Mouse (Mus musculus): ENCODE data around the gene Wdr54. TPM values are rescaled to one million over a fixed set of nuclear protein-coding genes. Genes with fewer than 3 reads are reported as not detected.

Gene Wdr54
- polyA plus RNA-seq, 1 experiment from 2014 or later, result 21.1 TPM

GRCm38 (mm10) chr6:83180605-83181004 lies 24.4 kb upstream of the Wdr54 start:
- H3K27ac ChIP-seq (ENCODE audit: low read depth, low read length), result no peak overlapping the region
- H3K36me3 ChIP-seq (ENCODE audit: control insufficient read depth, insufficient read depth, low read length), result peaks cover 15% of the 10 kb centered on the region
- no peak for ATAC-seq
- peaks cover 21% of the 10 kb centered on the region for H3K4me1 ChIP-seq (ENCODE audit: control insufficient read depth, insufficient read depth, low read depth, low read length)
- H3K27me3 ChIP-seq (replicated peaks; ENCODE audit: control insufficient read depth, insufficient read depth, low read length), result no peaks in the 10 kb centered on the region
- peak overlapping the region; percentile 74 for H3K4me2 ChIP-seq (ENCODE audit: low read length)
- peak overlapping the region; percentile 59; the same call in 1 of the 2 replicates for H3K4me3 ChIP-seq (ENCODE audit: low read length)
- no peak overlapping the region for H3K9ac ChIP-seq (ENCODE audit: low read depth, low read length)
- 83% methylated on average over 6 of the region's 6 CpGs for WGBS
- no peaks in the 10 kb centered on the region for H3K9me3 ChIP-seq (ENCODE audit: control insufficient read depth, low read length)

GRCm38 (mm10) chr6:83179390-83180117 lies 23.4 kb upstream of the Wdr54 start:
- H3K4me2 ChIP-seq (ENCODE audit: low read length), result peak overlapping the region; percentile 74
- ATAC-seq, result peak; percentile 90
- WGBS, result 14% methylated on average over 12 of the region's 12 CpGs
- H3K9me3 ChIP-seq (ENCODE audit: control insufficient read depth, low read length), result no peaks in the 10 kb centered on the region
- H3K36me3 ChIP-seq (ENCODE audit: control insufficient read depth, insufficient read depth, low read length), result peaks cover 15% of the 10 kb centered on the region
- H3K4me3 ChIP-seq (ENCODE audit: low read length), result peak overlapping the region; percentile 59
- no peaks in the 10 kb centered on the region for H3K27me3 ChIP-seq (replicated peaks; ENCODE audit: control insufficient read depth, insufficient read depth, low read length)
- peaks cover 15% of the 10 kb centered on the region for H3K4me1 ChIP-seq (ENCODE audit: control insufficient read depth, insufficient read depth, low read depth, low read length)
- H3K9ac ChIP-seq (ENCODE audit: low read depth, low read length), result peak overlapping the region; percentile 78
- H3K27ac ChIP-seq (ENCODE audit: low read depth, low read length), result peak overlapping the region; percentile 40; the same call in 1 of the 2 replicates

- Histone ChIP-seq H3K4me2 (ENCODE audit: low read length) (no peak overlapping the region), H3K4me1 (ENCODE audit: control insufficient read depth, insufficient read depth, low read depth, low read length) (peaks cover 29% of the 10 kb centered on the region), H3K27me3 (replicated peaks; ENCODE audit: control insufficient read depth, insufficient read depth, low read length) (no peaks in the 10 kb centered on the region), H3K4me3 (ENCODE audit: low read length) (no peak overlapping the region), H3K9ac (ENCODE audit: low read depth, low read length) (no peak overlapping the region), H3K36me3 (ENCODE audit: control insufficient read depth, insufficient read depth, low read length) (no peaks in the 10 kb centered on the region), H3K27ac (ENCODE audit: low read depth, low read length) (no peak overlapping the region), H3K9me3 (ENCODE audit: control insufficient read depth, low read length) (no peaks in the 10 kb centered on the region)
- no peak for ATAC-seq
- WGBS, result 78% methylated on average over 8 of the region's 8 CpGs
Observed at GRCm38 (mm10) chr6:83175996-83176395, 19.8 kb upstream of the Wdr54 start.

- H3K4me3 ChIP-seq (ENCODE audit: low read length), result peak overlapping the region; percentile 43
- H3K4me1 ChIP-seq (ENCODE audit: control insufficient read depth, insufficient read depth, low read depth, low read length), result peaks cover 29% of the 10 kb centered on the region
Observed at GRCm38 (mm10) chr6:83172240-83172920, 16.2 kb upstream of the Wdr54 start.

GRCm38 (mm10) chr6:83171063-83171462 lies 14.9 kb upstream of the Wdr54 start:
- H3K4me2 ChIP-seq (ENCODE audit: low read length), result peak overlapping the region; percentile 59
- no peak for ATAC-seq
- peaks cover 36% of the 10 kb centered on the region for H3K4me1 ChIP-seq (ENCODE audit: control insufficient read depth, insufficient read depth, low read depth, low read length)
- peak overlapping the region; percentile 59 for H3K9ac ChIP-seq (ENCODE audit: low read depth, low read length)
- H3K9me3 ChIP-seq (ENCODE audit: control insufficient read depth, low read length), result no peaks in the 10 kb centered on the region
- H3K36me3 ChIP-seq (ENCODE audit: control insufficient read depth, insufficient read depth, low read length), result no peaks in the 10 kb centered on the region
- peak overlapping the region; percentile 43 for H3K4me3 ChIP-seq (ENCODE audit: low read length)
- no peaks in the 10 kb centered on the region for H3K27me3 ChIP-seq (replicated peaks; ENCODE audit: control insufficient read depth, insufficient read depth, low read length)
- 76% methylated on average over 5 of the region's 5 CpGs for WGBS
- H3K27ac ChIP-seq (ENCODE audit: low read depth, low read length), result 0 out of 2 replicates have a peak overlapping the region, but pooled peaks have one; percentile 51

More at GRCm38 (mm10) chr6:83172240-83172920, 16.2 kb upstream of the Wdr54 start:
- H3K9ac ChIP-seq (ENCODE audit: low read depth, low read length), result peak overlapping the region; percentile 59
- peak overlapping the region; percentile 59 for H3K4me2 ChIP-seq (ENCODE audit: low read length)
- 41% methylated on average over 9 of the region's 9 CpGs for WGBS
- H3K27me3 ChIP-seq (replicated peaks; ENCODE audit: control insufficient read depth, insufficient read depth, low read length), result no peaks in the 10 kb centered on the region
- peak; percentile 86 for ATAC-seq
- peak overlapping the region; percentile 79 for H3K27ac ChIP-seq (ENCODE audit: low read depth, low read length)
- H3K36me3 ChIP-seq (ENCODE audit: control insufficient read depth, insufficient read depth, low read length), result no peaks in the 10 kb centered on the region
- H3K9me3 ChIP-seq (ENCODE audit: control insufficient read depth, low read length), result no peaks in the 10 kb centered on the region

- Histone ChIP-seq H3K27me3 (replicated peaks; ENCODE audit: control insufficient read depth, insufficient read depth, low read length) (no peaks in the 10 kb centered on the region), H3K4me3 (ENCODE audit: low read length) (no peak overlapping the region), H3K27ac (ENCODE audit: low read depth, low read length) (no peak overlapping the region), H3K4me1 (ENCODE audit: control insufficient read depth, insufficient read depth, low read depth, low read length) (peaks cover 40% of the 10 kb centered on the region), H3K9ac (ENCODE audit: low read depth, low read length) (no peak overlapping the region), H3K36me3 (ENCODE audit: control insufficient read depth, insufficient read depth, low read length) (no peaks in the 10 kb centered on the region), H3K4me2 (ENCODE audit: low read length) (no peak overlapping the region), H3K9me3 (ENCODE audit: control insufficient read depth, low read length) (no peaks in the 10 kb centered on the region)
- WGBS, result 82% methylated on average over 5 of the region's 5 CpGs
- ATAC-seq, result no peak
Observed at GRCm38 (mm10) chr6:83169872-83170271, 13.7 kb upstream of the Wdr54 start.

GRCm38 (mm10) chr6:83166243-83166630 lies 10.0 kb upstream of the Wdr54 start:
- Histone ChIP-seq H3K4me1 (ENCODE audit: control insufficient read depth, insufficient read depth, low read depth, low read length) (peaks cover 45% of the 10 kb centered on the region), H3K36me3 (ENCODE audit: control insufficient read depth, insufficient read depth, low read length) (no peaks in the 10 kb centered on the region), H3K27ac (ENCODE audit: low read depth, low read length) (peak overlapping the region; percentile 96), H3K9me3 (ENCODE audit: control insufficient read depth, low read length) (no peaks in the 10 kb centered on the region), H3K4me2 (ENCODE audit: low read length) (peak overlapping the region; percentile 75), H3K27me3 (replicated peaks; ENCODE audit: control insufficient read depth, insufficient read depth, low read length) (peaks cover 17% of the 10 kb centered on the region), H3K4me3 (ENCODE audit: low read length) (peak overlapping the region; percentile 88), H3K9ac (ENCODE audit: low read depth, low read length) (peak overlapping the region; percentile 94)
- 0% methylated on average over 12 of the region's 12 CpGs for WGBS
- no peak; the same call in 1 of the 2 replicates for ATAC-seq

- Histone ChIP-seq H3K9me3 (ENCODE audit: control insufficient read depth, low read length) (no peaks in the 10 kb centered on the region), H3K4me1 (ENCODE audit: control insufficient read depth, insufficient read depth, low read depth, low read length) (peaks cover 39% of the 10 kb centered on the region), H3K27ac (ENCODE audit: low read depth, low read length) (peak within 1 kb of the TSS; percentile 96), H3K4me3 (ENCODE audit: low read length) (peak within 1 kb of the TSS; percentile 88), H3K4me2 (ENCODE audit: low read length) (peak within 1 kb of the TSS; percentile 75), H3K9ac (ENCODE audit: low read depth, low read length) (peak within 1 kb of the TSS; percentile 94), H3K27me3 (replicated peaks; ENCODE audit: control insufficient read depth, insufficient read depth, low read length) (peaks cover 22% of the 10 kb centered on the region), H3K36me3 (ENCODE audit: control insufficient read depth, insufficient read depth, low read length) (no peaks in the 10 kb centered on the region)
- peak; percentile 87 for ATAC-seq
- under 1% methylated on average over 57 of the region's 58 CpGs for WGBS
Observed at GRCm38 (mm10) chr6:83165607-83166242, 9.5 kb upstream of the Wdr54 start, which contains the start of gene Dctn1. Gene Dctn1, plus strand, starts transcription at chr6:83165920.
